Mouse (Mus musculus): Measurements from ENCODE around the gene Isoc2b.

- TF ChIP-seq CTCF (IDR thresholded peaks at IDR 0.05; ENCODE audit: low read depth) (no peak), EP300 (IDR thresholded peaks at IDR 0.05; ENCODE audit: low read depth) (no peak)
These were observed 34.3 kb downstream of the Isoc2b start for GRCm38 (mm10) chr7:4835631-4836327.
